Mouse (Mus musculus) thymus, postnatal 14 days (tissue): ENCODE measurements around the gene Fgfr2.
A peak's percentile ranks its signal among the peaks of the same experiment; 100 is the strongest.

Experiments
- DNase-seq: peaks from one replicate; pipeline ENCODE4 v3.0.0; 2021

The Fgfr2 gene

DNA sequence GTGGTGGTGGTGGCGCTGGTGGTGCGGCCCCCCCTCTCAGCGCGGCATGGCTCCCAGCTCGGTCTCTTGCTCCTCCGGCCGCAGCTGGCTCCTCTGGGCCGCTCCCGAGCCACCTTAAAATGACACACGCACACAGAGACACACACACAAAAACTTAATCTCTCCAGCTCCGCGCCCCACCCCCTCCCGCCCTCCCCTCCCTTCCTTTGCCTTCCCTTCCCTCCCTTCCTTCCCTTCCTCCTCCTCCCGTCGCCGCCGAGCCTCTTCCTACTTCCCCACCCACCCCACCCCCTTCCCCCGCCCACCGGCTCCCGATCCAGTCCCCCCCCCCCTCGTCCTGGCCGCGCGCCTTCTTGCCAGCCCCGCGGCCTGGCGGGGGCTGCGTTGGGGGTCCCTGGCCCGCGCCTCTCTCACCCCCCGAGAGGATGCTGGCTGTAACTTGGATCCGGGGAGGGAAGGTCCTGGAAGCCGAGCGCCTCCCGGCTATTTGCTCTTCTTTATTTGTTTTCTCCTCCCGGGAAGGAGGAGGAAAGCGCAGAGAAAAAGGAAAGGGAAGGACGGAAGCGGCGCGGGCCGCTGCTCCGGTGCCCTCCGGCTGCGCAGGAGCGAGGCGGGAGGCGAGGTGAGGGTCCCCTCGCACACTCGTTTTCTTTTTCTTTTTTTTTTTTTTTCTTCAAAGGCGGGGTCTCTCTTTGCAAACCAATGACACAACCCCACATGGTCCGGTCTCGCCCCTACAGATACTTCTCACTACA, at the start of gene Fgfr2:
TSS of gene Fgfr2 (minus strand) at position 107 of the 755 bp plus-strand sequence.
- no peak for DNase-seq

DNA sequence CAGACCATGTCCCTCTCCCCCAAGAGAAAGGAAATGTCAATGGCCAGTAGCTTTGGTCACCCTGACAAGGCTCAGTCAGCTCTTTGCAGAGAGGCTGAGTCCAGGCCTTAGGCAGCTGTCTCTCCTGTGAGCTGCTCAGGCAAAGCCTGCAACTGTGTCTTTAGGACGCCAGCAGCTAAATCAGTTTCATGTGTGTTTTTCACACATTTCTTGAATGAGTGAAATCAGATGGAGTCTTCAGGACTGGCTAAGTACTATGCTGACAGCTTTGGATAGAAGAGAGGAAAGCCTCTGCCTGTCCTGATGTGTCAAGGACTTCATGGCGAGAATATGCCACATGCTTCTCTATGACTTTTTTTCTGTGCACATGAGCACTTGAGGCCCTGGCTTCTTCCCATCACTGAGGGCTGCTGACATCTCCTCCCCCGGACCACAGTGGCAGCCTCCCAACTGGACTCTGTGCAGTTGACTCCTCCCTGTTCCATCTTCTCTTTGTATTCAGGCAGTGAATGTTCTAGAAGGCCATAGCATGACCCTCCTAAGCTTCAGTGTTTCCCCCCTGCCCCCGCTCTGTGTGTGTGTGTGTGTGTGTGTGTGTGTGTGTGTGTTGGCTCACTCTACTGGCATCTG, 48.4 kb upstream of the Fgfr2 start:
- DNase-seq = no peak

DNA sequence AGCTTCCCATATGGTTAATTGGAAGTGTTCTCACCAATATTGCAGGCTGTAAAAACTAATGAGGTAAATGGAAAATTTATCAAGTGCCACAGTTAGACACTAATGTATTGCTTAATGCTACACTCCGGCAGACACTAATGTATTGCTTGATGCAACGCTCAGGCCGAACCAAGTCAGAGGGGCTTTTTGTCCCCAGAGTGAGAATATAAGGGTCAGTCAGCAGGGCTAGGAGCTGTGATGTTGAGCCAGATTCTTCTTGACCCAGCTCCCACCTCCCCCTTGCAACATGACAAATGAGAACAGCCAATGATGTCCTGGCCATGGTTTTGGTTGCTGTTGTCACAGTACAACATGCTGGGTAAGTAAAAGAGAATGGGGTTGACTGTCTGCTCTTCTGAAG, 45.8 kb upstream of the Fgfr2 start:
- DNase-seq = no peak

DNA sequence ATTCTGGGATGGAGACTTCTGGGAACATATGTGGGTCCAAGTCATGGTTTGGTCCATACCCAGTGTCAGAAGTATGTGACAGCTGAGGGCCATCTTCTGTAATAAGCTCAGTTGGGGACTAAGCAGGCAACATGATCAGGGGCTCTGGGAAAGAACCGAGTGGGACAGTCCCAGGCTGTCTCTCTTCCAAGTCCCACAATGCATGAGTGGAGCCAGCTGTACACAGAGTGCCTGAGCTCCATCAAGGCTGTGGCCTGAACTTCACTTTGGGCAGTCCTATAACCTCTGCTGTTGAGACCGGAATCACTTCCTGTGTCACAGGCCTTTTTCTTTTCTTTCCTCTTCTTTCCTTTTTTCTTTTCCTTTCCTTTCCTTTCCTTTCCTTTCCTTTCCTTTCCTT, 44.8 kb upstream of the Fgfr2 start:
- DNase-seq = no peak

DNA sequence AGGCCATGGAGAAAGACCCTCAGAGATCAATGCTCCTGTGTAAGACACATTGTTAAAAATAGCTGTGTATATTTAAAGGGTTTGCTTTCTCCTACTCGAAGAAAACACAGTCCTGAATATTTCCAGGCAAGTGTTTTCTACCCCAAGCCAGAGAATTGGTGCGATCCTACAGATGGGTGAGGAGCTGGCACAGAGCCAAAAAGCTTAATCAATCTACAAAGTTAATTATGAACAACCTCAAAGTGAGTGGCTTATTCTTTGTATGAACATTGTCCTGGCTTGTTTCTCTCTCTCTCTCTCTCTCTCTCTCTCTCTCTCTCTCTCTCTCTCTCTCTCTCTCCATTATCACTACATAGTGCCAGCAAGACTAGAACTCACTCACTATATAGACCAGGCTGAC, 41.6 kb upstream of the Fgfr2 start:
- DNase-seq = no peak

DNA sequence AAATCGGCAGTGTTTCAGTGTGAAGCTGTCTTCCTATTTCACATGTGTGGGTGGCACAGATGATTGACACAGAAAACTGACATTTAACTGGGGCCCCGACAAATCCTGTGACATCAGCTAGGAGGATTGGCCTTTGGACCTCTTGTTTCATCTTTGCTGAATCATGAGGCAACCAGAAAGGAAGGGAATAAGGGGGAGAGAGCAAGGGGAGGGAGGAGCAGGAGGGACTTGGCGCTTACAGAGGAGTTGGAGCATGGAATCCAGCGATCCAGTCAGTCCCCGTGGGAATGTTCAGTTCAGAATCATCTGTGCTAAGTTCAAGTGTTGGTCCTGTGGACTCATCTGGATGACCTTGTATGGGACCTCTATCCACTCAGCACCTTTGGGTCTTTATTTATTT, 39.9 kb upstream of the Fgfr2 start:
- no peak for DNase-seq

DNA sequence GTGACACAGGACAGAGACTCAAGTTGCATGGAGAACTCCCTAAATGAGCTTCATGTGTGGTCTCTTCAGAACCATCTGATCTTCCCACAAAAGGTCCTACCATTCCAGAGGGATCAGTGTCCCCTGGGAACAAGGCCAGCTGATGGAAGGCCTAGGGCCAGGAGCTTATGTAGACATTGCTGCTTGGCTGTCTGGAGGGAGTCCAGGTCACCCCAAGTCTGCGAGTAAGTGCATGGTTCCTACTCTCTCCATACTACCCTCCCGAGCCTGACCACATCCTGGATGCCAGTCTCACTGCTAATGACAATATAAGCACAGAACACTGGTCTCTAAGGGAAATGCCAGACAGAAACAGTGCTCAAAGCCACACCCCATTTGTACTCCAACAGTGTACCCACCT, 39.0 kb upstream of the Fgfr2 start:
- DNase-seq = no peak

DNA sequence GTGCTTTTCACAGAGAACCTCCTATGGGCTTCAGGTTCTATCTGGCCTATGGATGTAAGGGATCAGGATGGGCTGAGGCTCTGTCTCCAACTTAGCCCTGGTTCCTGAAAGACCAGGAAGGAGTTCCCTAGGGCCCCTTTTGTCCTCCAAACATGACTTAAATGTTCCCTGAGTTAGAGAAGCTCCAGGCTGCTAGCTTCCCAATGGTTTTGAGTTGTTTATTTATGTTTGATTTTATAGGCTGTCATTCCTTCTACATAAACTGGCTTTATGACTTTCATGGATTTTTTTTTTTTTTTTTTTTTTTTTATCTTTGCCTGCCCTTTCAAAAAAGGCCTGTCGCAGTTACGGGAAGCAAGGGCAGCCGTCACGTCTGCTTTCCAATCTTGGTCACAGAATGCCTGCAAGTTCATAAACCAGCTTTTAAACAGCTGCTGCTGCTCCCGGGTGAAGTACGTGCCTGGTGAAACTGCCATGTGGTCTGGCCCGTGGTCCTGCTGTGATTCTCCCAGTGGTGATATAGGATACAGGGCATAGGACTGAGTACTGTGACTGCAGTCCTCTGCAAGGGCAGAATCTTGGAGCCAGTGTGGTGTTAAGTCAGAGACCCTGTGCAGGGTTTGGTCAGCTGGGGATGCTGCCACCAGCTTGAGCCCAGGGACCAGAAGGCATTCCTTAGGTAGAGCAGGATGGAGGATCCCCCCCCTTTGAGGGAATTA, 38.4 kb upstream of the Fgfr2 start:
- no peak for DNase-seq

DNA sequence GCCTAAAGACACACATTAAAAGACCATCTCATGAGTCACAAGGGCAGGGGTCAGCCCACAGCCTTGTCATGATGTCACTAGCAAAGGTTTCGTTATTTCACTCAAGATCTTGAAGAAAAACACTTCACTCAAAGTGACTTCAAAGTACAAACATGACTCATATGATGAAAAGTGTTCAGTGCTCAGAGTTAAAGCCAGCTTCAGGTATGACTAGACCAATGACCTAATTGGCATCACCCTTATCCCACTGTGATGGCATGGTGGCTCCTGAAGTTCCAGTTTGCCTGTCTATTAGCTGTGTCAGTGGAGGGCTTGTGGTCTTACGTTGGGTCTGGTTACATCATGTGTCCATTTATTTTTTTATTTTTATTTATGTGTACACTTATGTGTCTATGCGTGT, 36.4 kb upstream of the Fgfr2 start:
- DNase-seq = no peak

DNA sequence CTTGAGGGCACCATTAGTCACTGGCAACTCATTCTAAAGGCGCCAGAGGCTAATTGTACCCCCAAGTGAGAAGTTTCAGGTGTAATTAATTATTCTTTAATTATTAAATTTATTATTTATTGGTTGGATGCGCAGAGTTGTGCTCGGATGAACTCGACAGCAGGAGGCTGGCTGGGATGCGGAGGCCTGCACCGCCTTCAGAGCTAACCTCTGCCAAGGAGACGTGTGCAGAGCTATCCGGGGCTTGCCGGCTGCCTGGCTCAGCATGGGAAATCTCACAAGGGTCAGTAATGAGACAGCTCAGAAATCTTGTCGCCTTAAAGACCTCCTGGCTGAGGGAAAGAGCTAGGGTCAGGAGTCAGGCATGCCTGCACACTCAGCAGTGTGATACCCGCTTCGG, 32.5 kb upstream of the Fgfr2 start:
- DNase-seq = no peak

DNA sequence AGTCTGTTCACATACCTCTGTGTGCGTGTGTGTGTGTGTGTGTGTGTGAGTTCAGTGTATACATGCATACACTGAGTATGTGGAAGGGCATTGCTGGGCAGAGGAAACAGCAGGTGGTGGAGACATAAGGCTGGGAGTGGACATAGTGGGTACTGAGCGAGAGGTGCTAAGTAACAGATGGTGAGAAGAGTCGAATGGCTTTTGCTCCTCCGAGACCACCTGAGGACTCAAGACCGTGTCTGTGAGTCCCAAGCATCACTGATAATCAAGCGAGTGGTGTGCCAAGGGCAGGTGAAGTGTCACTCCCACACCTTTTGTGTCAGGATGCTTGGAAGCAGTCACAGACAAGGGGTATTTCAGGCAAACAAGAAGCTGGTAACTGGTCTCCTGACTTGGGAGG, 31.7 kb upstream of the Fgfr2 start:
- DNase-seq = no peak

DNA sequence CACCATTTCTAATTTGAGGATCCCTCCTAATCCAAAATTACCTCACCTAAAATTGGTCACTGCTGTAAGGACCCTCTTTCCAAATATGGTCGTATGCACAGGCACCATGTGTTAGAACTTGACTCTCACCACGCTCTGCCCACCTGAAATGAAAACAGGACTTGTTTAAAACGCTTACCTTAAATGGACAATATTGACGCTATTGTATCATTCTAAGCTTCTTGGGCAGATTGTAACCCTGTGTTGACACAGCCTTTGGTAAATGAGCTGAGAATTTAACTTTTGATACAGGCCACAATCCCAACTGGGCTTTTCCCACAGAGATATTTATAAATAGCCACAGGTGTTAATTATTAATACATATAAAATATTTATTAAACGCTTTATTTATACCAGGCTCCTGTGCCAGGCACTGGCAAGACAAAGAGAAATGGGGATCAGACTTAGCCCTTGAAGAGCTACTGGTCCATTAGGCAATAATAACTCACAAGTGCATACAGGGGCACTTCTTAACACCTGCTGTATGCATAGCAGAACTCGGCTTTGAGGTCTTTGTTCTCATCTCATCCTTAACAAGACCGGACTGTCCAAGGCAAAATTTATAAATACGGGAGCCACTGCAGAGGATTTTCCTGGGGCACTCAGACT, 16.7 kb upstream of the Fgfr2 start:
- no peak for DNase-seq

DNA sequence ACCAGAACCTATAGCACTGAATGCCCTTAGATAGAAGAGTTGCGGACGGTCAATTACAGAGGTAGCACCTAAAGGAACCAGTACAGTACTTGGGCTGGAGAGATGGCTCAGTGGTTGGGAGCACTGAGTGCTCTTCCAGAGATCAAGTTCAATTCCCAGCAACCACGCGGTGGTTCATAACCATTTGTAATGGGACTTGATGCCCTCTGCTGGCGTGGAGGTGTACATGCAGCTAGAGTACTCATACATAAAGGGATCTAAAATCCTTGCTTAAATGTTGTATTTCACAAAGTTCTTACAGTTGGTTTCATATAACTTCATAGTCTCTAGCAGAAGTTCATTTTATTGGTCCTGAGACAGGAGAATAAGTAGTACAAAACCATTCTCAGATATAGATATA, 10.4 kb upstream of the Fgfr2 start:
- no peak for DNase-seq

DNA sequence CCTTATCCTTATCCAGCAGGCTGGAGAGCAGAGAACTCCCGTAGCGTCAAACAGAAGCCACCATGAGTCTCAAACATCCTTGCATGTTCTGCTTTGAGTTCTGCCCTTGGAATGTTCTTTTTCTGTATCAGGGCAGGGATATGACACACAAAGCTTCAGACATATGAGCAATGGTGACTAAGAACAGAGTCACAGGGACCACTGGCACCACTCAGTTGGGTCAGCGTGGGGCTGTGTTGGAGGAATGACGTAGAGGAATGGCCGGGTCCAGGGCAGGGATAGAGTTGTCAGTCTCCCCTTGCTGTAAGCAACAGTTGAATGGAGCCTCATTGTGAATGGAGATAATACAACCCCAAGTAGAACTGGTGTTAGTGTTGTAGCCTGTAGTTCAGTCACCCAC, 9.6 kb upstream of the Fgfr2 start:
- no peak for DNase-seq

DNA sequence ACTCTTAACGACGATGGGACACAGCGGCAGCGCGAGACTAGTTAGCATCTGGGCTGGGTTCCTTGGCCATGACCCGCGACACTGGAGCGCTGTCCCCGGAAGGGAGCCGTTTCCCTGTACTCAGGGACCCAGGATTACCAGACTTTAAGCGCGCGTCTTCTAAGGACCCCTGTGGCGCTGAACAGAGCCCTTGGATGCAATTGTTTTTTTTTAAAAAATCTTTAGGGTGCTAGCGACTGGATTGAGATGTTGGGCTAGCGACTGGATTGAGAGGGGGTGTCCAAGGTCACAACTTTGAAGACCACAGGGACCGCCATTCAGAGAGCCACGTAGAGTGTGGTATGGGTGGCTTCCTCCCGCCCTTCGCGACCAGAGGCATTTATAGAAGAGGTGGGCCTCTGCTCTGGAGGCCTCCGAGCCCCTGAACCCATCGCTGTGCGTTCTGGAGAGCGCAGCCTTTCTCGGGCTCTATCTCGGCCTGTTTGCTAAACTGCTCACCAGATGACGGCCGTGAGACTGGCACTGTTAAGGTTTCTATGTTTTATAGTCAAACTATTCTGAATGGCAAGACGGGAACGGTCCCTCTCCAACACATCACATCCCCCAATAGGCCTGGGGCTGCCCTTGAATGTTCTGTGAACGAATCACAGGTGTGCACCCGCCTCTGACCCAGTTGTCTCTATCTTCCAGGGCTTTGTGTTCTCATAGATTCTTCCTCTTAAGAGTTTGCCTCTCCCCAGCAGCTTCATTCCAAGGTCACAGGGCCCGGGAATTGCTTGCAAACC, 1.7 kb upstream of the Fgfr2 start:
- no peak for DNase-seq

DNA sequence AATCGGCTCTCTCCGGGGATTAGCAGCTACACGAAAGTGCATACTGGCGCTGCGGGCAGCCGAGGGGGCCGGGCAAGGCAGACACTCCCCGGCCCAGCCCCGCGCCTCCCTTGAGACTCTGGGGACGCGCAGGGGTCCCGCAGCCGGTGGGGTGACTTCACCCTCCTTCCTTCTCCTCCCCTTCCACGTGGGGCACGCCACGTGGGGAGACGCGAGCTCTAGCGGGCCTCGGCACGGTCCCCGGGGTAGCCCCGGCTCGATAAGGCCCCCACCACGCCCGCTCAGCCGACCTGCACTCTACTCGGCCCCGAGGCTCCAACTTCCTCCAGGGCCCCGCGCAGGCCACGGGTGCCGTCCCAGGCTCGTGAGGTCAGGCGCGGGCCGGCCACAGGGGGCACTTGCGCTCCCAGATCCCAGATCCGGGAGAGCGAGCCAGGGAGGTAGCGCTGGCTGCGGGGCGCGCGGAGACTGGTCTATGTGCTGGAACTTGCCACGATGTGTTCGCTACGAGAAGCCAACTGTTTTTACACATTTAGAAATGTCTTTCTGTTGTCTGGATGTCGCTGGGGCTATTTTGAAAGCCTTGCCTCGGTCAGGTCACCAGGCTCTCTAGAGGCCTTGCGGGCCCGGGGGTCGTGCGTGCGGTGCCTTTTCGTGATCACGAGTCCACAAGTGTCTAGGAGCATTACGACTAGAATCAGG, 1.0 kb upstream of the Fgfr2 start, which contains the start of gene Ctbp2:
TSS of gene Ctbp2 (minus strand) at position 356 of the 702 bp plus-strand sequence.
- DNase-seq = peak; percentile 29

DNA sequence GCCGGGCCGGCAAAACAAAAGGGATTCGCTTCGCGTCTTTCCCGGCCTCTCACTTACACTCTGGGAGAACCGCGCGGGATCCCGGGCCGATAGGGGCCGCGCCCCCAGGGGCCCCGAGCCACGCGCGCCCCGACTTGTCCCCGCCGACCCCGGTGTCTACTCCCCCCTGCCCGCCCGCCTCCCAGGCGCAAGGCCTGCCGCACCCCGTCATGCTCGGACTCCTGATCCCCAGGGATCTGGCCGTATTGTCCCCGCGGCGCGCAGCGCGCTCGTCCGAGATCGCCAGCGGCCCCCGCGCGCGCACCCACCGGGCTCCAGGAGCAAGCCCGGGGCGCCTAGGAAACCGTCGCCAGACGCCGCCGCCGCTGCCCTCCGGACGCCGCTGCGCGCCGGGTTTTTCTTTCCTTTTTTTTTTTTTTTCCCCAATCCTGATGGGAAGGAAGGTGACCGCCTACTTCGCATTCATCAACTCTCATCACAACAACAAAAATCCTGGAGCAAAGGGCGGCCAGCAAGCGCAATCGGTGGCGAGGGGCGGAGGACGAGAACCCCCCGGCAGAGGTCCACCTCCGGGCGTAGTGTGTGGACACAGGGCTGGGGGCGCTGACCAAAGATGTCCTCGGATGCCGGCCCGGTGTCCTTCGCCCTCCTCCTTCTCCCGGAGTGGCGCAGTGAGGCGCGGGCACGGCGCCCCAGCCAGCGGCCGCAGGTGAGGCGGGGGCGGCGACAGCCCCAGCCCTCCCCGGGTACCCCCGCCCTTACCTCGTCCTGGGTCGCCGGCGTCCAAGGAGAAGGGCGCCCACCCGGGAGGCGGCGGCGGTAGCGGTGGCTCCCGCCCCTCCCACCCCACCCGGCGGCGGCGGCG, 539 bp downstream of the Fgfr2 start:
- DNase-seq = peak; percentile 6

DNA sequence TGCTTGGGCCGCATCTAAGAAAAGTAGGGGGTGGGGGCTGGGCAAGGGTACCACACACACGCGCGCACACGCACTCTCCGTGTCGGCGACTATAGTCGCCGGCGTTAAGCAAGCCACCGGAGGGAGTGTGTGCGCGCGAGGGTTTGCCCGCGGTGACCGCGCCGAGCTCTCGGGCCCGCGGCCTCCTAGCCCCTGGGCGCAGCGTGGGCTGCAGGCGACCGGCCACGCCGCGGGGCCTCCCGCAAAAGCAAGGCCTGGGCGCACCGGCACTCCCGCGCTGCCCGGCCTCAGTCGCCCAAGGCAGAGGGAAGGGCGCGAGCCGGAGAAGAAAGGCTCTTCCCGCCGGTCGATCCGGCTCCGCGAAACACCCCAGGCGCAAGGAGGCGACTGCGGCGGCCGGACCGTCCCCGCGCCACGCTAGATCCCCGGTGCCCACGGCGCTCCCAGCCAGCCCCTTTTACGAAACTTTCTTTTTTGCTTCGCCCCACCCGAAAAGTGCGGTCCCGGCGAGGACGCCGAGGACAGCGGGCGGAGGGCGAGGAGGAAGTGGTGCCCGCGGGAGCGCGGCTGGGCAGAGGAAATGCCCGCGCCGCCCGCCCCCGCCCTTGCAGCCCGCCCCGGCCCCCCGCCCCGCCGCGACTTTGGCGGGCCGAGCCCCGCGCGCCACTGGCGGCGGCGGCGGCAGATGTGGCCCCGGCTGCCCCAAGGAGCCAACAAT, 1.3 kb downstream of the Fgfr2 start:
- DNase-seq = no peak

DNA sequence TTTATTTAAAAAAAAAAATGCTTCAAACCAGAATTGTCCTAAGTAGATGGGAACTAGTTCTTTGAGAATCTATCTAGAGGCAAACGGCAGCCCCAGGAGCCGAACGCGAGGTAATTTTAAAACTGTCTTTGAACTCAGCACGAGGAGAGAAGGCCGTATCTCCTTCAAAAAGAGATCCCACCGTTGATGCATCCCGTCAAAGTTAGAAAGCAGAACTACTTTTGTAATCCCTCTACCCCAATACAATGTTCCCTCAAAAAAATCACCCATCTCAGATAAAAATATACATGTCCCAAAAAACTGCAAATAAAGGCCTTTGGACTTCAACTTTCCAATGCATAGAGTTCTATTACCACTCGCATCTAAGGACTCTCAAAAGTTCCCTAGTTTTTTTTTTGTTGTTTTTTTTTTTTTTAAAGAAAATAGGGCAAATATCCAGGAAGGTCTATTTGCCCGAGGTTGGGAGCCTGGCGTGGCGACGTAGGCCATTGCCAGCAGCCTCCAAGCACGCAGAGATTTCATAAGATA, 2.0 kb downstream of the Fgfr2 start:
- DNase-seq = no peak

DNA sequence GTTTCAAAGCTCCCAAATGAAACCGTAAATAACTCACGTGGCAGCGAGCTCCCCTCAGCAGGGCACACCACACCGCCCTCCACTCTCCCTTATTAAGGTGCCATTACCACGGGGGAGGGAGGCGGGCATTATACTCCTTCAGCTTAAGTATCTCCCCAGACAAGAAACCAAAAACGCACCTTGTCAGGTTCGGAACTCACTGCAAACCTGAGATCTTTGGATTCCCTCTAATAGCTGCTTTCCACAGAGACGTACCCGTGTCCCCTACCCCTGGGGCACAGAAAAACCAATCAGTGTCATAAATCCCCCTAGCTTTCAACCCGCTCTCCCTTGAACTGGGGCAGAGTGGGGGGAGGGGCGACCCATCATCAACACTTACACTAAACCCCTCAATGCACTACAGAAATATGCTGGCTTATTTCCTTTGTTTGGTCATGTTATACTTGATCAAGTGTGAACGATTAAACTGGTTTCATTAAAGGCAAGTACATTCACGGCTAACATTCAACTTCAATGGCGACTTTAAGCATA, 2.9 kb downstream of the Fgfr2 start:
- no peak for DNase-seq
